Mouse (Mus musculus) urinary bladder, postnatal 10 days (tissue): ENCODE measurements around the gene Bcl2l13.

Source experiments
- DNase-seq: peaks from one replicate; pipeline ENCODE4 v3.0.0; 2022; ENCODE audit warnings: low spot score

The Bcl2l13 gene

GRCm38 (mm10) chr6:120929421-120929820, 93.4 kb downstream of the Bcl2l13 start:
- no peak for DNase-seq

GRCm38 (mm10) chr6:120930450-120931306, 94.7 kb downstream of the Bcl2l13 start:
- no peak for DNase-seq

GRCm38 (mm10) chr6:120932597-120932996, 96.6 kb downstream of the Bcl2l13 start:
- no peak for DNase-seq

GRCm38 (mm10) chr6:120933670-120934069, 97.7 kb downstream of the Bcl2l13 start:
- no peak for DNase-seq

GRCm38 (mm10) chr6:120934176-120934575, 98.2 kb downstream of the Bcl2l13 start:
- DNase-seq: no peak

- DNase-seq: no peak
These were observed 101.1 kb downstream of the Bcl2l13 start for GRCm38 (mm10) chr6:120937104-120937617.

- no peak for DNase-seq
These were observed 102.1 kb downstream of the Bcl2l13 start for GRCm38 (mm10) chr6:120937999-120938608.

- no peak for DNase-seq
These were observed 102.9 kb downstream of the Bcl2l13 start for GRCm38 (mm10) chr6:120938763-120939450.

- no peak for DNase-seq
These were observed 103.8 kb downstream of the Bcl2l13 start for GRCm38 (mm10) chr6:120939783-120940182.

GRCm38 (mm10) chr6:120940446-120941083, 104.6 kb downstream of the Bcl2l13 start:
- no peak for DNase-seq

- DNase-seq: no peak
These were observed 105.1 kb downstream of the Bcl2l13 start for GRCm38 (mm10) chr6:120941084-120941481.

GRCm38 (mm10) chr6:120941575-120941974, 105.6 kb downstream of the Bcl2l13 start:
- DNase-seq: no peak
